ENCODE assay signal across 25 mouse cellular contexts in the genomic region with DNA sequence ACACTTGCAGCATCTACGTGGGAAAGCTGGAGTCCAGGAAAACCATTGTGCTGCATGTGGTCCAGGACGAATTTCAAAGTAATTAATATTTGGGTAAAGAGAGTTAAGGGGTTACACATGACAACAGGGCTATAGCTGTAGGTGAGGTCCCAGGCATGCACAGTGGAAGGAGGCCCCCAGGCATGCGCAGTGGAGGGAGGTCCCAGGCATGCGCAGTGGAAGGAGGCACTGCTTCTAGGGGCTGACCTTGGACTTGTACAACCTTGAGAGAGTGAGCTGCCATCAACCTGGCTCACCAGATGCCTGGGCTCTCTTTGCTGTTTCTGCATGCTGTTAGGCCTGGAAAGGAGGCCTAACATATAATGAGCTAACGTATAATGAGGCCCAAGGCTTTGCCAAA. TPM values are rescaled to one million over a fixed set of nuclear protein-coding genes. Genes with fewer than 3 reads are reported as not detected.
A peak's percentile ranks its signal among the peaks of the same experiment; 100 is the strongest.
DNase-seq lines count a peak whose midpoint lies in the region; TF ChIP-seq lines count a peak whose summit lies in the region.
"Had no signal": no experiment of that assay in that cellular context is flagged by ENCODE, and none has a peak within 500 bp of the region (broad histone marks: within the 10 kb centered on the region; RNA-seq: fewer than 3 reads in every experiment).

No protein-coding gene starts in this region.

- H3K79me2 ChIP-seq in MEL (ENCODE audit: control insufficient read depth, insufficient read depth, low read length, poor library complexity), result no peaks in the 10 kb centered on the region

- TF ChIP-seq POLR2A in MEL (IDR thresholded peaks at IDR 0.05; ENCODE audit: control insufficient read depth in 1 of 2, insufficient read depth in 1 of 2, low read depth in 1 of 2, low read length in 2 of 2, poor library complexity in 1 of 2), result no peak

- H3K36me3 ChIP-seq in MEL (ENCODE audit: control insufficient read depth in 1 of 2, insufficient read depth in 2 of 2, low read length in 2 of 2), result no peaks in the 10 kb centered on the region
- H3K36me3 ChIP-seq: G1E had no signal

- no peak overlapping the region for H3K4me3 ChIP-seq in MEL (ENCODE audit: control insufficient read depth in 1 of 2, insufficient read depth in 1 of 2, low read depth in 2 of 2, low read length in 2 of 2)

- H3K4me1 ChIP-seq in MEL (ENCODE audit: control insufficient read depth in 1 of 2, insufficient read depth in 2 of 2, low read length in 2 of 2), result no peaks in the 10 kb centered on the region

- peak; percentile 5 for DNase-seq in adrenal gland, adult 2 months
- DNase-seq in adrenal gland, postnatal 36 days, result no peak
- no peak for DNase-seq in MEL (ENCODE audit: low read depth, low spot score)
- peak; percentile 64 for DNase-seq in R1 (ENCODE audit: low read depth, low spot score)
- DNase-seq in ZHBTc4 (ENCODE audit: low read depth, low spot score), result peak; percentile 65
- DNase-seq in frontal cortex, postnatal 14 days (ENCODE audit: low spot score in 2 of 2), result no peak
- DNase-seq in layer of hippocampus, adult 9-11 months, result no peak
- DNase-seq in testis, postnatal 14 days (ENCODE audit: low spot score), result no peak
- DNase-seq: adrenal gland, adult 8-10 months; adrenal gland, postnatal 10 days; adrenal gland, postnatal 14 days; adrenal gland, postnatal 25 days; B cell, adult 2 months; cerebellum, adult 11 months; cerebellum, adult 11-12 months; cerebellum, adult 18-20 months; cerebellum, adult 2 months; cerebellum, adult 8-10 months; cerebellum, adult 9-10 months; cerebellum, adult 9-11 months had no signal

- no peak for TF ChIP-seq RAD21 in MEL (IDR thresholded peaks at IDR 0.05; ENCODE audit: low read depth, low read length)

- H3K27me3 ChIP-seq in MEL (ENCODE audit: control insufficient read depth in 1 of 2, insufficient read depth in 2 of 2, low read length in 2 of 2), result peaks cover 29 to 35% of the 10 kb centered on the region in 2 experiments
- H3K27me3 ChIP-seq: CH12.LX had no signal

- H3K27ac ChIP-seq in MEL (ENCODE audit: control insufficient read depth, low read depth, low read length), result no peak overlapping the region

- TF ChIP-seq EP300 in MEL (IDR thresholded peaks at IDR 0.05; ENCODE audit: low read depth in 1 of 2, low read length in 2 of 2), result no peak

- no peak for TF ChIP-seq CTCF in MEL (IDR thresholded peaks at IDR 0.05 in 2 of 3, conservative IDR thresholded peaks at IDR 0.05 in 1 of 3; ENCODE audit: control insufficient read depth in 1 of 3, insufficient read depth in 1 of 3, low read depth in 2 of 3, low read length in 3 of 3, poor library complexity in 1 of 3, severe bottlenecking in 1 of 3)

- H3K9ac ChIP-seq in MEL (ENCODE audit: control insufficient read depth, low read depth, low read length, poor library complexity, severe bottlenecking), result no peak overlapping the region

- H3K9me3 ChIP-seq in MEL (replicated peaks; ENCODE audit: insufficient read depth, low read length), result no peaks in the 10 kb centered on the region
- H3K9me3 ChIP-seq: G1E had no signal

TF ChIP-seq in MEL, 35 proteins besides CTCF, POLR2A, EP300 and RAD21:
- TF ChIP-seq NRF1 (IDR thresholded peaks at IDR 0.05; ENCODE audit: insufficient read depth, low read depth, low read length, poor library complexity, severe bottlenecking) (peak; percentile 68), MAX (IDR thresholded peaks at IDR 0.05; ENCODE audit: low read length) (no peak)
TF ChIP-seq in MEL: peak in this region for 1.

RNA-seq across cellular contexts. Expression of gene Jaml, which starts 18.9 kb away (rescaled TPM):
- 1 to 10 TPM; 1.0 to 2.9 TPM for total RNA-seq in adrenal gland, adult 2 months (2021)
- 0.06 and 0.08 TPM in 2 replicates for polyA plus RNA-seq in adrenal gland, adult 2 months (2012; rRNA removed)
- 1 to 10 TPM; 1.9 to 3.1 TPM for total RNA-seq in adrenal gland, postnatal 36 days (2021)
- not detected in 2 replicates for total RNA-seq in MEL (2012; rRNA removed)
- polyA plus RNA-seq in MEL (2012; ENCODE audit: insufficient read depth in 1 of 2, insufficient read length in 2 of 2, low read depth in 1 of 2, low replicate concordance in 2 of 2, missing spikeins in 1 of 2), result not detected
- total RNA-seq: G1E had no signal
- polyA plus RNA-seq: C2C12, G1E, Patski had no signal

RNA-seq across cellular contexts. Expression of gene Scn2b, which starts 19.7 kb away (rescaled TPM):
- total RNA-seq in adrenal gland, adult 2 months (2021), result 10 to 100 TPM; 10.4 to 13.5 TPM
- polyA plus RNA-seq in adrenal gland, adult 2 months (2012; rRNA removed), result 2.0 and 2.2 TPM in 2 replicates
- 10 to 100 TPM; 10.6 to 15.7 TPM for total RNA-seq in adrenal gland, postnatal 36 days (2021)
- not detected in 2 replicates for total RNA-seq in MEL (2012; rRNA removed)
- not detected for polyA plus RNA-seq in MEL (2012; ENCODE audit: insufficient read depth in 1 of 2, insufficient read length in 2 of 2, low read depth in 1 of 2, low replicate concordance in 2 of 2, missing spikeins in 1 of 2)
- total RNA-seq: CH12.LX had no signal
- polyA plus RNA-seq: C2C12, G1E, Patski had no signal

RNA-seq across cellular contexts. Expression of gene Scn4b, which starts 40.3 kb away (rescaled TPM):
- total RNA-seq in adrenal gland, adult 2 months (2021), result 1 to 10 TPM in 1 of 2 experiments, under 1 TPM in 1; 0.46 to 1.0 TPM
- polyA plus RNA-seq in adrenal gland, adult 2 months (2012; rRNA removed), result 0.18 and 0.51 TPM in 2 replicates
- total RNA-seq in adrenal gland, postnatal 36 days (2021), result under 1 TPM; 0.60 to 0.66 TPM
- total RNA-seq in MEL (2012; rRNA removed), result not detected in 2 replicates
- polyA plus RNA-seq in MEL (2012; ENCODE audit: insufficient read depth in 1 of 2, insufficient read length in 2 of 2, low read depth in 1 of 2, low replicate concordance in 2 of 2, missing spikeins in 1 of 2), result not detected
- polyA plus RNA-seq: activated CD4-positive, CD25-positive, alpha-beta regulatory T cell, adult 4 months; G1E; Patski had no signal

RNA-seq across cellular contexts. Expression of gene Mpzl3, which starts 42.9 kb away (rescaled TPM):
- total RNA-seq in adrenal gland, adult 2 months (2021), result 10 to 100 TPM in 1 of 2 experiments, 1 to 10 TPM in 1; 6.2 to 13.3 TPM
- polyA plus RNA-seq in adrenal gland, adult 2 months (2012; rRNA removed), result 0.99 and 1.3 TPM in 2 replicates
- total RNA-seq in adrenal gland, postnatal 36 days (2021), result 10 to 100 TPM in 1 of 2 experiments, 1 to 10 TPM in 1; 5.3 to 12.2 TPM
- total RNA-seq in MEL (2012; rRNA removed), result not detected in 2 replicates
- polyA plus RNA-seq in MEL (2012; ENCODE audit: insufficient read depth in 1 of 2, insufficient read length in 2 of 2, low read depth in 1 of 2, low replicate concordance in 2 of 2, missing spikeins in 1 of 2), result not detected

RNA-seq across cellular contexts. Expression of gene Mpzl2, which starts 58.3 kb away (rescaled TPM):
- total RNA-seq in adrenal gland, adult 2 months (2021), result 10 to 100 TPM in 1 of 2 experiments, 1 to 10 TPM in 1; 9.2 to 12.5 TPM
- 3.7 and 4.9 TPM in 2 replicates for polyA plus RNA-seq in adrenal gland, adult 2 months (2012; rRNA removed)
- total RNA-seq in adrenal gland, postnatal 36 days (2021), result 10 to 100 TPM in 1 of 2 experiments, 1 to 10 TPM in 1; 8.3 to 10.4 TPM
- 0.08 and 0.16 TPM in 2 replicates for total RNA-seq in MEL (2012; rRNA removed)
- under 1 TPM in 1 of 2 experiments, not detected in 1; 0.39 TPM for polyA plus RNA-seq in MEL (2012; ENCODE audit: insufficient read depth in 1 of 2, insufficient read length in 2 of 2, low read depth in 1 of 2, low replicate concordance in 2 of 2, missing spikeins in 1 of 2)
- polyA plus RNA-seq: activated CD4-positive, CD25-positive, alpha-beta regulatory T cell, adult 4 months; C2C12; G1E; Patski had no signal

Comparison
In these comparisons a context has a peak if more than half of its experiments do, and no peak if none do; other contexts are left out.
1. DNase-seq: peak in adrenal gland, adult 2 months (single experiment), R1 (single experiment) and ZHBTc4 (single experiment); none in adrenal gland, postnatal 36 days (0 of 2), MEL (single experiment), frontal cortex, postnatal 14 days (0 of 2), layer of hippocampus, adult 9-11 months (single experiment) and testis, postnatal 14 days (single experiment).
2. RNA of gene Scn2b, which starts 19.7 kb away (total RNA-seq): 10.6 to 15.7 TPM in adrenal gland, postnatal 36 days and 10.4 to 13.5 TPM in adrenal gland, adult 2 months; not detected in MEL; every median in the first group is over 10 times any median in the second.